Mouse (Mus musculus) thymus, adult 2 months (tissue): ENCODE data around the gene Camkk2.

ENCODE experiments used
- CTCF ChIP-seq: fragments of 200-500 bp; IDR thresholded peaks from 2 replicates; pipeline ENCODE4 v1.5.1; 2012; ENCODE audit warnings: mild to moderate bottlenecking, control low read depth, low read length, moderate library complexity, borderline replicate concordance; ENCODE audit not compliant: control insufficient read depth, poor library complexity, insufficient read depth; ENCODE audit errors: extremely low read depth
- POLR2A ChIP-seq: fragments of 200-500 bp; IDR thresholded peaks from 2 replicates; pipeline ENCODE4 v1.6.1; 2012; ENCODE audit warnings: mild to moderate bottlenecking, low read length, control low read depth, moderate library complexity; ENCODE audit not compliant: control insufficient read depth, poor library complexity, insufficient read depth; ENCODE audit errors: extremely low read depth

- TF ChIP-seq CTCF (no peak), POLR2A (no peak)
Observed at GRCm38 (mm10) chr5:122698701-122699060, 80.5 kb downstream of the Camkk2 start.
